22 mouse cellular contexts compared by ENCODE assay signal in genomic region chr15:102948842-102949241, GRCm38 (mm10). TPM values are rescaled to one million over a fixed set of nuclear protein-coding genes. Genes with fewer than 3 reads are reported as not detected.
A peak's percentile ranks its signal among the peaks of the same experiment; 100 is the strongest.
DNase-seq lines count a peak whose midpoint lies in the region; ATAC-seq lines count a peak whose summit lies in the region.
"Had no signal": no experiment of that assay in that cellular context is flagged by ENCODE, and none has a peak within 500 bp of the region (broad histone marks: within the 10 kb centered on the region; RNA-seq: fewer than 3 reads in every experiment).

No protein-coding gene starts in this region.

- WGBS in neural tube, embryonic 11.5 days = 8% methylated on average over 2 of the region's 2 CpGs
- 15% methylated on average over 2 of the region's 2 CpGs for WGBS in limb, embryonic 13.5 days
- WGBS in neural tube, embryonic 13.5 days = 13% methylated on average over 2 of the region's 2 CpGs
- 11% methylated on average over 2 of the region's 2 CpGs for WGBS in forebrain, embryonic 10.5 days
- 6% methylated on average over 2 of the region's 2 CpGs for WGBS in forebrain, embryonic 15.5 days

- no peak for ATAC-seq in neural tube, embryonic 11.5 days (ENCODE audit: insufficient read depth, low FRiP score, low TSS enrichment)
- ATAC-seq in limb, embryonic 13.5 days (ENCODE audit: low FRiP score, low read depth) = no peak
- no peak for ATAC-seq in neural tube, embryonic 13.5 days (ENCODE audit: low read depth)
- no peak for ATAC-seq in forebrain, embryonic 15.5 days (replicated peaks)
- ATAC-seq: forebrain, embryonic 13.5 days; hindbrain, embryonic 16.5 days had no signal

- H3K4me1 ChIP-seq in neural tube, embryonic 11.5 days (ENCODE audit: control insufficient read depth, insufficient read depth, low read length) = no peaks in the 10 kb centered on the region
- peaks cover 14% of the 10 kb centered on the region; the same call in 1 of the 2 replicates for H3K4me1 ChIP-seq in limb, embryonic 13.5 days
- no peaks in the 10 kb centered on the region for H3K4me1 ChIP-seq in neural tube, embryonic 13.5 days (replicated peaks)
- H3K4me1 ChIP-seq in forebrain, embryonic 10.5 days = no peaks in the 10 kb centered on the region
- H3K4me1 ChIP-seq in forebrain, embryonic 15.5 days = no peaks in the 10 kb centered on the region
- H3K4me1 ChIP-seq: embryonic facial prominence, embryonic 13.5 days; forebrain, embryonic 13.5 days; heart, embryonic 10.5 days; hindbrain, embryonic 12.5 days had no signal

- H3K27ac ChIP-seq in neural tube, embryonic 11.5 days (ENCODE audit: low read depth, low read length) = no peak overlapping the region
- H3K27ac ChIP-seq in limb, embryonic 13.5 days = no peak overlapping the region
- 0 out of 2 replicates have a peak overlapping the region, but pooled peaks have one; percentile 49 for H3K27ac ChIP-seq in neural tube, embryonic 13.5 days (replicated peaks)
- H3K27ac ChIP-seq in forebrain, embryonic 10.5 days = no peak overlapping the region
- no peak overlapping the region for H3K27ac ChIP-seq in forebrain, embryonic 15.5 days (replicated peaks)
- H3K27ac ChIP-seq: embryonic facial prominence, embryonic 13.5 days; forebrain, embryonic 13.5 days; heart, embryonic 10.5 days; hindbrain, embryonic 12.5 days had no signal

- peaks cover 98% of the 10 kb centered on the region for H3K27me3 ChIP-seq in neural tube, embryonic 11.5 days (ENCODE audit: control insufficient read depth, insufficient read depth, low read length)
- H3K27me3 ChIP-seq in limb, embryonic 13.5 days = peaks cover 98% of the 10 kb centered on the region
- peaks cover 99% of the 10 kb centered on the region for H3K27me3 ChIP-seq in neural tube, embryonic 13.5 days
- H3K27me3 ChIP-seq in forebrain, embryonic 10.5 days (ENCODE audit: poor library complexity, severe bottlenecking) = peaks cover 100% of the 10 kb centered on the region
- H3K27me3 ChIP-seq in forebrain, embryonic 15.5 days = peaks cover 98% of the 10 kb centered on the region

- peak overlapping the region; percentile 15; the same call in 1 of the 2 replicates for H3K9ac ChIP-seq in neural tube, embryonic 11.5 days (ENCODE audit: low read length)
- no peak overlapping the region for H3K9ac ChIP-seq in limb, embryonic 13.5 days
- H3K9ac ChIP-seq in neural tube, embryonic 13.5 days = peak overlapping the region; percentile 64
- H3K9ac ChIP-seq in forebrain, embryonic 15.5 days (replicated peaks) = no peak overlapping the region
- H3K9ac ChIP-seq: embryonic facial prominence, embryonic 13.5 days; forebrain, embryonic 13.5 days; hindbrain, embryonic 12.5 days had no signal

- no peaks in the 10 kb centered on the region for H3K36me3 ChIP-seq in neural tube, embryonic 11.5 days (ENCODE audit: control insufficient read depth, insufficient read depth, low read length)
- H3K36me3 ChIP-seq in limb, embryonic 13.5 days = no peaks in the 10 kb centered on the region
- no peaks in the 10 kb centered on the region for H3K36me3 ChIP-seq in neural tube, embryonic 13.5 days
- no peaks in the 10 kb centered on the region for H3K36me3 ChIP-seq in forebrain, embryonic 10.5 days (replicated peaks)
- H3K36me3 ChIP-seq in forebrain, embryonic 15.5 days = no peaks in the 10 kb centered on the region
- H3K36me3 ChIP-seq: embryonic facial prominence, embryonic 13.5 days; heart, embryonic 10.5 days; hindbrain, embryonic 12.5 days had no signal

- no peak for DNase-seq in neural tube, embryonic 11.5 days (ENCODE audit: low spot score)
- DNase-seq in neural tube, embryonic 10.5 days (ENCODE audit: extremely low spot score, low spot score) = no peak
- no peak for DNase-seq in forebrain, embryonic 10.5 days (ENCODE audit: extremely low spot score, low spot score)
- DNase-seq in thymus, postnatal 0 days (ENCODE audit: low spot score) = no peak
- DNase-seq: adrenal gland, adult 2 months; adrenal gland, postnatal 36 days; cerebellum, adult 11 months; cerebellum, adult 9-10 months; cerebellum, postnatal 36 days; heart, adult 18-20 months; heart, postnatal 10 days; heart, postnatal 4 days had no signal

- no peaks in the 10 kb centered on the region for H3K9me3 ChIP-seq in neural tube, embryonic 11.5 days (ENCODE audit: control insufficient read depth, low read length)
- no peaks in the 10 kb centered on the region for H3K9me3 ChIP-seq in limb, embryonic 13.5 days
- H3K9me3 ChIP-seq in neural tube, embryonic 13.5 days = no peaks in the 10 kb centered on the region
- H3K9me3 ChIP-seq in forebrain, embryonic 10.5 days = no peaks in the 10 kb centered on the region
- H3K9me3 ChIP-seq in forebrain, embryonic 15.5 days = no peaks in the 10 kb centered on the region
- H3K9me3 ChIP-seq: embryonic facial prominence, embryonic 13.5 days; forebrain, embryonic 13.5 days; heart, embryonic 10.5 days; hindbrain, embryonic 12.5 days had no signal

- H3K4me3 ChIP-seq in neural tube, embryonic 11.5 days (ENCODE audit: low read depth, low read length) = no peak overlapping the region
- peak overlapping the region; percentile 22; the same call in 1 of the 2 replicates for H3K4me3 ChIP-seq in limb, embryonic 13.5 days
- peak overlapping the region; percentile 29; the same call in 1 of the 2 replicates for H3K4me3 ChIP-seq in neural tube, embryonic 13.5 days
- H3K4me3 ChIP-seq in forebrain, embryonic 10.5 days = no peak overlapping the region
- H3K4me3 ChIP-seq in forebrain, embryonic 15.5 days = no peak overlapping the region
- H3K4me3 ChIP-seq: embryonic facial prominence, embryonic 13.5 days; forebrain, embryonic 13.5 days; heart, embryonic 10.5 days; hindbrain, embryonic 12.5 days had no signal

- peak overlapping the region; percentile 7; the same call in 1 of the 2 replicates for H3K4me2 ChIP-seq in neural tube, embryonic 11.5 days (ENCODE audit: low read depth)
- H3K4me2 ChIP-seq in limb, embryonic 13.5 days (replicated peaks) = peak overlapping the region; percentile 47
- H3K4me2 ChIP-seq in neural tube, embryonic 13.5 days = peak overlapping the region; percentile 49
- no peak overlapping the region for H3K4me2 ChIP-seq in forebrain, embryonic 15.5 days (replicated peaks)
- H3K4me2 ChIP-seq: embryonic facial prominence, embryonic 13.5 days; forebrain, embryonic 13.5 days; hindbrain, embryonic 12.5 days had no signal

RNA-seq across cellular contexts. Expression of gene Hoxc11, which starts 5.4 kb away (rescaled TPM):
- 1.9 and 2.0 TPM in 2 replicates for polyA plus RNA-seq in neural tube, embryonic 11.5 days (2014; fragmentation: Nextera tagmentation; extraction: Ambion mirVana)
- 2.1 and 2.6 TPM in 2 replicates for polyA plus RNA-seq in limb, embryonic 13.5 days (2015; fragmentation: Nextera tagmentation; extraction: Ambion mirVana)
- polyA plus RNA-seq in neural tube, embryonic 13.5 days (2015; fragmentation: Nextera tagmentation; extraction: Ambion mirVana) = 2.6 and 3.8 TPM in 2 replicates
- not detected in 2 replicates for polyA plus RNA-seq in forebrain, embryonic 10.5 days (2016; fragmentation: Nextera tagmentation; extraction: Ambion mirVana)
- 0.09 TPM in 1 of 2 replicates, not detected in the other for polyA plus RNA-seq in thymus, postnatal 0 days (2015; fragmentation: Nextera tagmentation; extraction: Ambion mirVana)
- polyA plus RNA-seq in forebrain, embryonic 15.5 days (2015; fragmentation: Nextera tagmentation; extraction: Ambion mirVana) = not detected in 2 replicates
- polyA plus RNA-seq: adrenal gland, adult 2 months; brain, embryonic 14.5 days; embryonic facial prominence, embryonic 13.5 days; forebrain, embryonic 13.5 days; heart, embryonic 10.5 days; heart, embryonic 14.5 days; hindbrain, embryonic 12.5 days; hindbrain, embryonic 16.5 days had no signal

RNA-seq across cellular contexts. Expression of gene Hoxc12, which starts 12.3 kb away (rescaled TPM):
- 3.0 and 4.6 TPM in 2 replicates for polyA plus RNA-seq in neural tube, embryonic 11.5 days (2014; fragmentation: Nextera tagmentation; extraction: Ambion mirVana)
- polyA plus RNA-seq in limb, embryonic 13.5 days (2015; fragmentation: Nextera tagmentation; extraction: Ambion mirVana) = 2.8 and 3.1 TPM in 2 replicates
- 7.8 and 12.0 TPM in 2 replicates for polyA plus RNA-seq in neural tube, embryonic 13.5 days (2015; fragmentation: Nextera tagmentation; extraction: Ambion mirVana)
- polyA plus RNA-seq in forebrain, embryonic 10.5 days (2016; fragmentation: Nextera tagmentation; extraction: Ambion mirVana) = not detected in 2 replicates
- not detected in 2 replicates for polyA plus RNA-seq in thymus, postnatal 0 days (2015; fragmentation: Nextera tagmentation; extraction: Ambion mirVana)
- not detected in 2 replicates for polyA plus RNA-seq in forebrain, embryonic 15.5 days (2015; fragmentation: Nextera tagmentation; extraction: Ambion mirVana)
- polyA plus RNA-seq: adrenal gland, adult 2 months; brain, embryonic 14.5 days; embryonic facial prominence, embryonic 13.5 days; forebrain, embryonic 13.5 days; heart, embryonic 10.5 days; heart, embryonic 14.5 days; hindbrain, embryonic 12.5 days; hindbrain, embryonic 16.5 days had no signal

RNA-seq across cellular contexts. Expression of gene Hoxc10, which starts 17.8 kb away (rescaled TPM):
- polyA plus RNA-seq in neural tube, embryonic 11.5 days (2014; fragmentation: Nextera tagmentation; extraction: Ambion mirVana) = 58.3 and 60.4 TPM in 2 replicates
- 11.0 and 11.3 TPM in 2 replicates for polyA plus RNA-seq in limb, embryonic 13.5 days (2015; fragmentation: Nextera tagmentation; extraction: Ambion mirVana)
- 58.5 and 92.4 TPM in 2 replicates for polyA plus RNA-seq in neural tube, embryonic 13.5 days (2015; fragmentation: Nextera tagmentation; extraction: Ambion mirVana)
- polyA plus RNA-seq in forebrain, embryonic 10.5 days (2016; fragmentation: Nextera tagmentation; extraction: Ambion mirVana) = not detected in 2 replicates
- polyA plus RNA-seq in thymus, postnatal 0 days (2015; fragmentation: Nextera tagmentation; extraction: Ambion mirVana) = not detected in 2 replicates
- not detected in 2 replicates for polyA plus RNA-seq in forebrain, embryonic 15.5 days (2015; fragmentation: Nextera tagmentation; extraction: Ambion mirVana)
- polyA plus RNA-seq: adrenal gland, adult 2 months; brain, embryonic 14.5 days; forebrain, embryonic 13.5 days; heart, embryonic 14.5 days; hindbrain, embryonic 12.5 days; hindbrain, embryonic 16.5 days had no signal

RNA-seq across cellular contexts. Expression of gene Hoxc5, which starts 18.4 kb away (rescaled TPM):
- 36.3 and 37.3 TPM in 2 replicates for polyA plus RNA-seq in neural tube, embryonic 11.5 days (2014; fragmentation: Nextera tagmentation; extraction: Ambion mirVana)
- 5.2 and 6.7 TPM in 2 replicates for polyA plus RNA-seq in limb, embryonic 13.5 days (2015; fragmentation: Nextera tagmentation; extraction: Ambion mirVana)
- polyA plus RNA-seq in neural tube, embryonic 13.5 days (2015; fragmentation: Nextera tagmentation; extraction: Ambion mirVana) = 18.8 and 32.2 TPM in 2 replicates
- polyA plus RNA-seq in forebrain, embryonic 10.5 days (2016; fragmentation: Nextera tagmentation; extraction: Ambion mirVana) = not detected in 2 replicates
- 0.16 TPM in 1 of 2 replicates, not detected in the other for polyA plus RNA-seq in thymus, postnatal 0 days (2015; fragmentation: Nextera tagmentation; extraction: Ambion mirVana)
- polyA plus RNA-seq in forebrain, embryonic 15.5 days (2015; fragmentation: Nextera tagmentation; extraction: Ambion mirVana) = not detected in 2 replicates
- polyA plus RNA-seq: forebrain, embryonic 13.5 days had no signal

RNA-seq across cellular contexts. Expression of gene Hoxc9, which starts 27.4 kb away (rescaled TPM):
- polyA plus RNA-seq in neural tube, embryonic 11.5 days (2014; fragmentation: Nextera tagmentation; extraction: Ambion mirVana) = 36.1 and 40.0 TPM in 2 replicates
- polyA plus RNA-seq in limb, embryonic 13.5 days (2015; fragmentation: Nextera tagmentation; extraction: Ambion mirVana) = 1.7 and 2.1 TPM in 2 replicates
- polyA plus RNA-seq in neural tube, embryonic 13.5 days (2015; fragmentation: Nextera tagmentation; extraction: Ambion mirVana) = 40.9 and 43.4 TPM in 2 replicates
- not detected in 2 replicates for polyA plus RNA-seq in forebrain, embryonic 10.5 days (2016; fragmentation: Nextera tagmentation; extraction: Ambion mirVana)
- not detected in 2 replicates for polyA plus RNA-seq in thymus, postnatal 0 days (2015; fragmentation: Nextera tagmentation; extraction: Ambion mirVana)
- not detected in 2 replicates for polyA plus RNA-seq in forebrain, embryonic 15.5 days (2015; fragmentation: Nextera tagmentation; extraction: Ambion mirVana)
- polyA plus RNA-seq: brain, embryonic 14.5 days; embryonic facial prominence, embryonic 13.5 days; forebrain, embryonic 13.5 days; heart, embryonic 14.5 days; hindbrain, embryonic 12.5 days had no signal

Comparison
In these comparisons a context has a peak if more than half of its experiments do, and no peak if none do; other contexts are left out.
1. H3K4me3 ChIP-seq: peak in limb, embryonic 13.5 days (single experiment) and neural tube, embryonic 13.5 days (single experiment); none in neural tube, embryonic 11.5 days (single experiment), forebrain, embryonic 10.5 days (single experiment) and forebrain, embryonic 15.5 days (single experiment).
2. H3K9ac ChIP-seq: peak in neural tube, embryonic 11.5 days (single experiment) and neural tube, embryonic 13.5 days (single experiment); none in limb, embryonic 13.5 days (single experiment) and forebrain, embryonic 15.5 days (single experiment).
3. RNA of gene Hoxc10, which starts 17.8 kb away (polyA plus RNA-seq): 58.5 to 92.4 TPM in neural tube, embryonic 13.5 days, 58.3 to 60.4 TPM in neural tube, embryonic 11.5 days and 11.0 to 11.3 TPM in limb, embryonic 13.5 days; not detected in thymus, postnatal 0 days, not detected in forebrain, embryonic 15.5 days and not detected in forebrain, embryonic 10.5 days; every median in the first group is over 10 times any median in the second.